Mouse (Mus musculus): ENCODE data around the gene Alkal2. TPM values are rescaled to one million over a fixed set of nuclear protein-coding genes. Genes with fewer than 3 reads are reported as not detected.

Gene Alkal2
- polyA plus RNA-seq, 1 experiment from 2014 or later, result 0.29 TPM

- H3K9ac ChIP-seq, result no peak overlapping the region
- WGBS, result 85% methylated on average over 2 of the region's 2 CpGs
- H3K27ac ChIP-seq (replicated peaks), result no peak overlapping the region
- 0 out of 2 replicates have a peak, but pooled peaks cover 4% of the 10 kb centered on the region for H3K36me3 ChIP-seq
- no peaks in the 10 kb centered on the region for H3K9me3 ChIP-seq
- no peaks in the 10 kb centered on the region for H3K27me3 ChIP-seq
- no peak for ATAC-seq (ENCODE audit: low read depth)
- H3K4me2 ChIP-seq, result no peak overlapping the region
- no peak overlapping the region for H3K4me3 ChIP-seq
- no peaks in the 10 kb centered on the region for H3K4me1 ChIP-seq (replicated peaks)
These were observed 49.2 kb downstream of the Alkal2 start for GRCm38 (mm10) chr12:30933299-30933698.

- H3K4me1 ChIP-seq (replicated peaks), result no peaks in the 10 kb centered on the region
- H3K36me3 ChIP-seq, result peaks cover 29% of the 10 kb centered on the region
- no peak overlapping the region for H3K4me3 ChIP-seq
- no peak overlapping the region for H3K27ac ChIP-seq (replicated peaks)
- no peaks in the 10 kb centered on the region for H3K27me3 ChIP-seq
- H3K4me2 ChIP-seq, result no peak overlapping the region
- no peak overlapping the region for H3K9ac ChIP-seq
- 71% methylated on average over 2 of the region's 2 CpGs for WGBS
- no peaks in the 10 kb centered on the region for H3K9me3 ChIP-seq
- no peak for ATAC-seq (ENCODE audit: low read depth)
These were observed 52.8 kb downstream of the Alkal2 start for GRCm38 (mm10) chr12:30936899-30937298.

Other genes with a start within 250 kb of the Alkal2 start
- gene Acp1, start 27.3 kb downstream of the Alkal2 start, polyA plus RNA-seq (2015; fragmentation: Nextera tagmentation; extraction: Ambion mirVana), result 119 and 129 TPM in 2 replicates
- 39.8 and 45.1 TPM in 2 replicates for gene Sh3yl1, start 27.3 kb downstream of the Alkal2 start, polyA plus RNA-seq (2015; fragmentation: Nextera tagmentation; extraction: Ambion mirVana)
- gene Fam110c, start 189.5 kb downstream of the Alkal2 start, polyA plus RNA-seq (2015; fragmentation: Nextera tagmentation; extraction: Ambion mirVana), result 0.08 TPM in 1 of 2 replicates, not detected in the other